Mouse (Mus musculus) bone marrow macrophage, adult 2 months (primary cell): Measurements from ENCODE around the gene Kif13a.

ENCODE experiments used
- CTCF ChIP-seq: IDR thresholded peaks from 2 replicates; pipeline ENCODE4 v1.5.1; 2012; ENCODE audit warnings: low read depth, mild to moderate bottlenecking, low read length, moderate library complexity
- POLR2A ChIP-seq: IDR thresholded peaks from 2 replicates; pipeline ENCODE4 v1.6.1; 2012; ENCODE audit warnings: mild to moderate bottlenecking, low read depth, low read length, borderline replicate concordance

DNA sequence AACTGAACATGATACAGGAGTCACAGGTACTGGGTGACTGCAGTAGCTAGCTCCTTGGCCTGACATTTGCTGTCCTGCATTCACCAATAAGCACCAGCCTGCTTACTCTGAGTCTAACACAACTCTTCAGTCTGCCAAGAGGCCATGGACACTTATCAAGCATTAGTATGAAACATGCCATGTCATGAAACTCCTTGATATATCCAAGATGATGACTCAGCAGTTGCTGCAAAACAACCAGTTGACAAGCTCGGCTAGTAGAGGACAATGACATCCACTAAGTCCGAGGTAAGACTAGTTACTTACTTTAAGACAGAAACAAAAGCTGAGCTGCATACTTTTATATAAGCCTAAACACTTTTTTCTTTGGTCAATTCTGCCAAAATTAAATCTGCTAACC lies 204.4 kb downstream of the Kif13a start:
- TF ChIP-seq POLR2A (no peak), CTCF (no peak)
